8 mouse cellular contexts compared by ENCODE assay signal in genomic region chr6:113890023-113890857, GRCm38 (mm10).
DNase-seq lines count a peak whose midpoint lies in the region; ATAC-seq and TF ChIP-seq lines count a peak whose summit lies in the region.

No protein-coding gene starts in this region.

- WGBS in liver, adult 2 months, result 49% methylated on average over 16 of the region's 16 CpGs
- WGBS in forebrain, embryonic 11.5 days, result 16% methylated on average over 16 of the region's 16 CpGs
- WGBS in liver, embryonic 11.5 days, result 21% methylated on average over 16 of the region's 16 CpGs
- WGBS in stomach, embryonic 14.5 days, result 22% methylated on average over 16 of the region's 16 CpGs

- peak overlapping the region; percentile 80 for H3K4me2 ChIP-seq in forebrain, embryonic 11.5 days (ENCODE audit: low read depth, low read length, severe bottlenecking)
- H3K4me2 ChIP-seq in liver, embryonic 11.5 days, result peak overlapping the region; percentile 57
- H3K4me2 ChIP-seq in stomach, embryonic 14.5 days (replicated peaks; ENCODE audit: low read depth, low read length), result peak overlapping the region; percentile 58

- H3K27me3 ChIP-seq in liver, adult 2 months (ENCODE audit: control insufficient read depth, insufficient read depth, low read length), result no peaks in the 10 kb centered on the region
- H3K27me3 ChIP-seq in forebrain, embryonic 11.5 days (ENCODE audit: control insufficient read depth, insufficient read depth, low read length), result peaks cover 7% of the 10 kb centered on the region
- H3K27me3 ChIP-seq in liver, embryonic 11.5 days (replicated peaks; ENCODE audit: control insufficient read depth, insufficient read depth, low read length), result peaks cover 41% of the 10 kb centered on the region
- H3K27me3 ChIP-seq in stomach, embryonic 14.5 days (ENCODE audit: control insufficient read depth, insufficient read depth, low read length), result peaks cover 25% of the 10 kb centered on the region; the same call in 1 of the 2 replicates

- no peaks in the 10 kb centered on the region for H3K79me2 ChIP-seq in liver, adult 2 months (ENCODE audit: control insufficient read depth, insufficient read depth, low read length)

- peak overlapping the region; percentile 44; the same call in 1 of the 2 replicates for H3K9ac ChIP-seq in liver, adult 2 months (ENCODE audit: low read depth, low read length)
- peak overlapping the region; percentile 64 for H3K9ac ChIP-seq in forebrain, embryonic 11.5 days (ENCODE audit: low read length)
- no peak overlapping the region for H3K9ac ChIP-seq in liver, embryonic 11.5 days (ENCODE audit: low read depth, low read length)
- no peak overlapping the region for H3K9ac ChIP-seq in stomach, embryonic 14.5 days (replicated peaks; ENCODE audit: low read depth, low read length)

- no peak overlapping the region for H3K27ac ChIP-seq in liver, adult 2 months (replicated peaks; ENCODE audit: insufficient read depth, low read depth, low read length)
- no peak overlapping the region for H3K27ac ChIP-seq in forebrain, embryonic 11.5 days (ENCODE audit: low read depth, low read length)
- no peak overlapping the region for H3K27ac ChIP-seq in liver, embryonic 11.5 days (ENCODE audit: low read depth, low read length)
- no peak overlapping the region for H3K27ac ChIP-seq in stomach, embryonic 14.5 days (ENCODE audit: low read length)

- no peaks in the 10 kb centered on the region for H3K9me3 ChIP-seq in forebrain, embryonic 11.5 days (ENCODE audit: control insufficient read depth, low read length)
- H3K9me3 ChIP-seq in liver, embryonic 11.5 days (ENCODE audit: control insufficient read depth, low read length), result no peaks in the 10 kb centered on the region
- no peaks in the 10 kb centered on the region for H3K9me3 ChIP-seq in stomach, embryonic 14.5 days (ENCODE audit: control insufficient read depth, low read depth, low read length)

- TF ChIP-seq POLR2A in liver, adult 2 months (IDR thresholded peaks at IDR 0.05; ENCODE audit: extremely low read depth, insufficient read depth, low read length), result no peak

- peaks cover 16% of the 10 kb centered on the region for H3K4me1 ChIP-seq in liver, adult 2 months (ENCODE audit: control insufficient read depth, insufficient read depth, low read length)
- peaks cover 9% of the 10 kb centered on the region; the same call in 1 of the 2 replicates for H3K4me1 ChIP-seq in forebrain, embryonic 11.5 days (replicated peaks; ENCODE audit: control insufficient read depth, insufficient read depth, low read length)
- H3K4me1 ChIP-seq in liver, embryonic 11.5 days (replicated peaks; ENCODE audit: control insufficient read depth, insufficient read depth, low read length), result no peaks in the 10 kb centered on the region
- 0 out of 2 replicates have a peak, but pooled peaks cover 4% of the 10 kb centered on the region for H3K4me1 ChIP-seq in stomach, embryonic 14.5 days (ENCODE audit: control insufficient read depth, insufficient read depth, low read length)

- no peaks in the 10 kb centered on the region for H3K36me3 ChIP-seq in liver, adult 2 months (ENCODE audit: control insufficient read depth, insufficient read depth, low read length)
- no peaks in the 10 kb centered on the region for H3K36me3 ChIP-seq in forebrain, embryonic 11.5 days (ENCODE audit: control insufficient read depth, insufficient read depth, low read length)
- H3K36me3 ChIP-seq in liver, embryonic 11.5 days (ENCODE audit: control insufficient read depth, insufficient read depth, low read length), result no peaks in the 10 kb centered on the region
- no peaks in the 10 kb centered on the region for H3K36me3 ChIP-seq in stomach, embryonic 14.5 days (ENCODE audit: control insufficient read depth, insufficient read depth, low read length)

- H3K4me3 ChIP-seq in liver, adult 2 months (ENCODE audit: insufficient read depth, low read depth, low read length), result peak overlapping the region; percentile 53; the same call in 1 of the 2 replicates
- peak overlapping the region; percentile 50 for H3K4me3 ChIP-seq in forebrain, embryonic 11.5 days (ENCODE audit: low read depth, low read length)
- no peak overlapping the region for H3K4me3 ChIP-seq in liver, embryonic 11.5 days (ENCODE audit: low read depth, low read length)
- peak overlapping the region; percentile 31 for H3K4me3 ChIP-seq in stomach, embryonic 14.5 days (ENCODE audit: low read depth, low read length)

- ATAC-seq in forebrain, embryonic 11.5 days (replicated peaks; ENCODE audit: low FRiP score), result 0 out of 2 replicates have a peak, but pooled peaks have one; percentile 4
- no peak for ATAC-seq in liver, embryonic 11.5 days (replicated peaks; ENCODE audit: low FRiP score)
- ATAC-seq in stomach, embryonic 14.5 days (ENCODE audit: insufficient number of reproducible peaks, insufficient read depth, low FRiP score, low read depth), result no peak

- TF ChIP-seq CTCF in liver, adult 2 months (IDR thresholded peaks at IDR 0.05; ENCODE audit: low read depth, low read length), result no peak

- DNase-seq in liver, adult 2 months (ENCODE audit: extremely low read depth, low read depth, low spot score), result no peak
- DNase-seq in liver, result no peak
- DNase-seq in forebrain, embryonic 11.5 days (ENCODE audit: low spot score), result no peak
- DNase-seq in liver, embryonic 11.5 days (ENCODE audit: low spot score), result no peak
- DNase-seq in urinary bladder, postnatal 14 days (ENCODE audit: low spot score), result no peak
- no peak for DNase-seq in frontal cortex, postnatal 14 days (ENCODE audit: low spot score in 2 of 2)
- DNase-seq in MN1 (ENCODE audit: low spot score), result no peak

Comparison
In these comparisons a context has a peak if more than half of its experiments do, and no peak if none do; other contexts are left out.
1. H3K9ac ChIP-seq: peak in liver, adult 2 months (single experiment) and forebrain, embryonic 11.5 days (single experiment); none in liver, embryonic 11.5 days (single experiment) and stomach, embryonic 14.5 days (single experiment).
2. Peak in every context shown above with its lines, with median percentiles within 50 percentile points of each other: H3K4me2 ChIP-seq.